Mouse (Mus musculus) limb, embryonic 10.5 days (tissue): ENCODE data around the gene Pard3. TPM values are rescaled to one million over a fixed set of nuclear protein-coding genes. Genes with fewer than 3 reads are reported as not detected.

Experiments used
- DNase-seq: peaks from one replicate; pipeline ENCODE4 v3.0.0-alpha.2; 2017; ENCODE audit warnings: low spot score
- H3K27ac ChIP-seq: fragments of 300-500 bp; sonication (generic); 2 replicates; pipeline ENCODE4 v1.5.1; 2016; ENCODE audit warnings: mild to moderate bottlenecking
- H3K27me3 ChIP-seq: fragments of 300-500 bp; sonication (generic); 2 replicates; pipeline ENCODE4 v1.6.1; 2016; ENCODE audit warnings: low read depth, mild to moderate bottlenecking; ENCODE audit not compliant: poor library complexity, severe bottlenecking
- H3K36me3 ChIP-seq: fragments of 300-500 bp; sonication (generic); 2 replicates; pipeline ENCODE4 v1.6.1; 2016; ENCODE audit warnings: mild to moderate bottlenecking, moderate library complexity
- H3K4me1 ChIP-seq: fragments of 300-500 bp; sonication (generic); 2 replicates; pipeline ENCODE4 v1.6.1; 2016
- H3K4me3 ChIP-seq: fragments of 300-500 bp; sonication (generic); 2 replicates; pipeline ENCODE4 v1.5.1; 2016; ENCODE audit warnings: mild to moderate bottlenecking, moderate library complexity
- H3K9me3 ChIP-seq: fragments of 300-500 bp; sonication (generic); replicated peaks from 2 replicates; pipeline ENCODE4 v1.6.1; 2016; ENCODE audit warnings: mild to moderate bottlenecking
- WGBS: fragments of 180-500 bp; shearing (Covaris S2); methylation state at CpG from one replicate; pipeline ENCODE4 v1.1.7; 2016; 5-methylcytosine and 5-hydroxymethylcytosine counted together
- polyA plus RNA-seq: library from polyadenylated mRNA; unstranded; fragments of >200 nt; fragmentation: Nextera tagmentation; extraction: Ambion mirVana; gene quantifications from 2 replicates; pipeline ENCODE4 v1.2.1, GENCODE M21; 2016

Pard3 gene
- polyA plus RNA-seq, 1 experiment from 2014 or later: 34.8 TPM

DNA sequence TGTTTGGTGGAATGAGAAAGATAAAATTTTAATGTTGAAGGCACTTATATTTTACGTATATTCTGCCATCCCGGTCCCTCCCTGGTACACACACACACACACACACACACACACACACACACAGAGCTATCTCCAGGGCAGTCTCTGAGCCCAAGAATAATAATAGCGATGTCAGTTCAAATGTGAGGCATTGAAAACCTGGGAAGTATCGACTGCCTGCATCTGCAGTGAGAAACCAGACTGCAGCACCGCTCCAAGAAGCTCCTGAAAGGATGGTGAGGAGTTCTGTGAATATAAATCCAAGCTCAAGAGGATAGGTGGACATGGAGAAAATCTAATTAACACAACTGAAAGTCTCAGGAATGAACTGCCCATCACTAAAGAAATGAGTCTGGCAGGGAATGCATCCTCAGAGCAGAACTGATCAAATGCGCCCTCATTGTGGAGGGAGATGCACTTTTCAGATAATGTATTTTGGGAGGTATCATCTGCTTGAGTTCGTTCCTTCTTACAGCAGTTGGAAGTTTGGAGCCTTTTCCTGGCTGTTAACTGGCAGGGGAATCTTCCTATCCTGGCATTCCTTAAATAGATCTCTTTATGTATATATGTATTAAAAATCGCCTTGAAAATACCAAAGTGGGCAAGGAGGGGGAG lies 471.6 kb downstream of the Pard3 start:
- no peak overlapping the region for H3K4me3 ChIP-seq
- no peak for DNase-seq
- H3K9me3 ChIP-seq: no peaks in the 10 kb centered on the region
- H3K36me3 ChIP-seq: no peaks in the 10 kb centered on the region
- H3K27me3 ChIP-seq: no peaks in the 10 kb centered on the region
- no peaks in the 10 kb centered on the region for H3K4me1 ChIP-seq
- WGBS: 84% methylated on average over 8 of the region's 8 CpGs
- H3K27ac ChIP-seq: no peak overlapping the region

DNA sequence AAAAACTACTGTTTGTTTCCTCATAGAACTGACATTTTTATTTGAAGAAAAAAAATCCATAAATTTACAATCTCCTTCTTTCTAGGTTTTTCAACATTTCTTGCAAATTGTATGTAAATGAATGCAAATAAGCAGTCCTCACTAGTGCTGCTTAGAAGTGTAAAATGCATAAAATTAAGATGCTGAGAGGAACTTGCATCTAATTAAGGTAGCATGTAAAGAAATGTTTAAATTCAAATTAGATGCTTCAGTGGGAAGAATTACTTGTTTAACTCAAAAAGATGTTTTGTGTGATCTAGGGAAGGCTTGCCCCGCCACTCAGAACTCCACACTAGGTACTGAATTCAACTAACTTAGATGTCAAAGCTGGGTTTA lies 472.1 kb downstream of the Pard3 start:
- H3K9me3 ChIP-seq: no peaks in the 10 kb centered on the region
- H3K27me3 ChIP-seq: no peaks in the 10 kb centered on the region
- H3K27ac ChIP-seq: no peak overlapping the region
- no peaks in the 10 kb centered on the region for H3K4me1 ChIP-seq
- no peak for DNase-seq
- no peak overlapping the region for H3K4me3 ChIP-seq
- 100% methylated on average over 1 of the region's 1 CpGs for WGBS
- no peaks in the 10 kb centered on the region for H3K36me3 ChIP-seq

DNA sequence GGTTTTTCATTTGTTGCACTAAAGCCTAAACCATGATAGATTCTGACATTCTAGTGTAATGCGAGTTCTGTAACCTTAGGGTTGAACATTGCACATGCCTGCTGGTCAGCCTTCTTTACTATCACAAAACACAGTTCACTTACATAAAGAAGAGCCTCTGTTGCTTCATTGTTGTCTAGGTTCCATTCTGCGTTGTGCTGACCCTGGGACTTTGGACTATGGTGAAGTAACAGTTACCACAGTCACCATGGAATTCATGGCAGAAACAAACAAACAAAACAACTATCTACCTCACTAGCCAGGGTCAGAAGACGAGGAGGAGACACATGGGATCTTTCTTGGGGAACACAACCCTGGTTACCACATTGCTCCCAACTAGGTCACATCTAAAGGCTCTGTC lies 476.1 kb downstream of the Pard3 start:
- H3K4me3 ChIP-seq: no peak overlapping the region
- H3K27ac ChIP-seq: no peak overlapping the region
- 0 out of 2 replicates have a peak, but pooled peaks cover 8% of the 10 kb centered on the region for H3K4me1 ChIP-seq
- H3K9me3 ChIP-seq: no peaks in the 10 kb centered on the region
- DNase-seq: no peak
- no peaks in the 10 kb centered on the region for H3K27me3 ChIP-seq
- WGBS: 94% methylated on average over 3 of the region's 3 CpGs
- no peaks in the 10 kb centered on the region for H3K36me3 ChIP-seq

DNA sequence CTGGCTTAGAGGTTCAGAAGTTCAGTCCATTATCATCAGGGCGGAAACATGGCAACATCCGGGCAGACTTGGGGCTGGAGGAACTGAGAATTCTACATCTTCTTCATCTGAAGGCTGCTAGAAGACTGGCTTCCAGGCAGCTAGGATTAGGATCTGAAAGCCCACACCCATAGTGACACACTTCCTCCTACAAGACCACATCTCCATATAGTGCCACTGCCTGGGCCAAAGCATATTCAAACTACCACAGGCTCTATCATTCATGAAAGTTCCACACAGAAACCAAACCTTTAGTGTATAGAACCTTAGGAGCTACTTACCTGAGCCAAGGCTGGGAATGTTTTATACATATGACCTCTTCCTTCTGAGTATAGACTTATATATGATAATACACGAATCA lies 476.6 kb downstream of the Pard3 start:
- Histone ChIP-seq H3K4me3 (no peak overlapping the region), H3K4me1 (0 out of 2 replicates have a peak, but pooled peaks cover 8% of the 10 kb centered on the region), H3K27me3 (no peaks in the 10 kb centered on the region), H3K9me3 (no peaks in the 10 kb centered on the region), H3K27ac (no peak overlapping the region), H3K36me3 (no peaks in the 10 kb centered on the region)
- WGBS: 95% methylated on average over 3 of the region's 3 CpGs
- DNase-seq: no peak

GRCm38 (mm10) chr8:127542162-127542561 lies 478.5 kb downstream of the Pard3 start:
- Histone ChIP-seq H3K4me3 (no peak overlapping the region), H3K36me3 (no peaks in the 10 kb centered on the region), H3K9me3 (no peaks in the 10 kb centered on the region), H3K27me3 (no peaks in the 10 kb centered on the region), H3K27ac (no peak overlapping the region), H3K4me1 (0 out of 2 replicates have a peak, but pooled peaks cover 8% of the 10 kb centered on the region)
- WGBS: 80% methylated on average over 2 of the region's 2 CpGs
- DNase-seq: no peak

DNA sequence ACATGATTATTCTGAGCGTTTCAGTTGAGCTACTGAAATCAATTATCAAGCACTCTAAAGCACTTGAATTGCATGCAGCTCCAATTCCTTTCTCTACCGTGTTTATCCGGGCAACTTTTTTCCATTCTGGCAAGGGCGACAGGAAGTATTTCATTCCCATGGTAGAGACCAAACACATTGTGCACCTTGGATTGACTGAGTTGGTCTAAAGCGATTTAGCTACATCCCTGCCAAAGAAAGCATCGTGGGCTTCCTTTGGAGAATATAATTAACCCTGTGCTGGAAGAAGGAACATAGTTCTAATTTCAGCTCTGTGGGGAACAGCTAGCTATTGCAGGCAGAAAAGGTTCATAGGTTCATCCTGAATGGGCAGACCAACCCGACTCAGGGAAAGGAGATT lies 480.0 kb downstream of the Pard3 start:
- 92% methylated on average over 7 of the region's 7 CpGs for WGBS
- DNase-seq: no peak
- H3K9me3 ChIP-seq: no peaks in the 10 kb centered on the region
- no peaks in the 10 kb centered on the region for H3K36me3 ChIP-seq
- no peak overlapping the region for H3K4me3 ChIP-seq
- peaks cover 16% of the 10 kb centered on the region for H3K4me1 ChIP-seq
- H3K27me3 ChIP-seq: no peaks in the 10 kb centered on the region
- H3K27ac ChIP-seq: no peak overlapping the region

GRCm38 (mm10) chr8:127546161-127546560 lies 482.5 kb downstream of the Pard3 start:
- WGBS: 78% methylated on average over 2 of the region's 2 CpGs

DNA sequence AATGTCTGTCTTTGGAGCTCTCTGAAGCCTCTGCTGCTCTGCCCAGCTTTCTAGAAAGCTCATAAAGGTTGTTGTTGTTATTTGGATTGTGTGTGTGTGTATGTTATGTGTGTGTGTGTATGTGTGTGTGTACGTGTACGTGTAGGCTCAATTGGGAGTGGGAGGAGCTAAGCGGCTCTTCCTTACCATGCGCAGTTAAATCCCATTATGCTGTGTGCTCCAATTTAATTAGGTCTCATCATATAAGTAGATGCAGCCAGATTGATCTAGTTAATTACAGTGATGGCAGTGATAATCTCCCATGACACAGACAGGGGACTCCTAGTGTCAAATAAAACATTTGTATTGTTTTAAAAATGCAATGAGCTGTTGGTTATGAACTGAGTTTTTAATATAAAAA lies 487.2 kb downstream of the Pard3 start:
- Histone ChIP-seq H3K4me1 (peaks cover 59% of the 10 kb centered on the region), H3K4me3 (no peak overlapping the region), H3K27me3 (no peaks in the 10 kb centered on the region), H3K36me3 (no peaks in the 10 kb centered on the region), H3K9me3 (no peaks in the 10 kb centered on the region), H3K27ac (no peak overlapping the region)
- DNase-seq: no peak
- 95% methylated on average over 4 of the region's 4 CpGs for WGBS

More at GRCm38 (mm10) chr8:127546161-127546560, 482.5 kb downstream of the Pard3 start:
- no peak for DNase-seq
- no peaks in the 10 kb centered on the region for H3K36me3 ChIP-seq
- H3K9me3 ChIP-seq: no peaks in the 10 kb centered on the region
- H3K27me3 ChIP-seq: no peaks in the 10 kb centered on the region
- no peak overlapping the region for H3K4me3 ChIP-seq
- H3K27ac ChIP-seq: no peak overlapping the region
- peaks cover 29% of the 10 kb centered on the region for H3K4me1 ChIP-seq

DNA sequence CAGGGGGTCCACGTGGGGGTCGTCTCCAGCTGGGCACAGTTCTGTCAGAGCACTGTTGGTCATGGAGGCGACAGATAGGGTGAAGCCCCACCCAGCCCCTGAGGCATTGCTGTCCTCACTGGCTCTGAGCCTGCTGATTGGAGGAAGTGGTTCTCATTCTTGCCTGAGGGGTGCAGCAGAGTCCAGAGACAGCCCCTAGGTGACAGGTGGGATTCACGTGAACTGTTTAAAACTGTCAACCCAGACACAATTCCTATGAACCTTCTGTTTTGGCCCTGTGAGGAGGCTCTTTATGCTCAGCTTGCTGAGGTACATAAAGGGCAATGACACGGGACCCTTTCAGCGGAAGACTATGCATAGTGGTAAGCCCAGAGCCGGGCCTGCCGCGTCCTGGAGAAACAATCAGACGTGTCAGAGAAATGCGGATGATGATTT lies 488.5 kb downstream of the Pard3 start:
- peak; percentile 44 for DNase-seq
- Histone ChIP-seq H3K9me3 (no peaks in the 10 kb centered on the region), H3K27me3 (no peaks in the 10 kb centered on the region), H3K27ac (peak overlapping the region; percentile 73), H3K36me3 (no peaks in the 10 kb centered on the region), H3K4me3 (no peak overlapping the region), H3K4me1 (peaks cover 71% of the 10 kb centered on the region)
- WGBS: 51% methylated on average over 11 of the region's 11 CpGs

GRCm38 (mm10) chr8:127552836-127553235 lies 489.1 kb downstream of the Pard3 start:
- Histone ChIP-seq H3K9me3 (no peaks in the 10 kb centered on the region), H3K36me3 (no peaks in the 10 kb centered on the region), H3K27ac (peak overlapping the region; percentile 73), H3K27me3 (no peaks in the 10 kb centered on the region), H3K4me3 (no peak overlapping the region), H3K4me1 (peaks cover 77% of the 10 kb centered on the region)
- DNase-seq: no peak
- WGBS: 55% methylated on average over 13 of the region's 13 CpGs

DNA sequence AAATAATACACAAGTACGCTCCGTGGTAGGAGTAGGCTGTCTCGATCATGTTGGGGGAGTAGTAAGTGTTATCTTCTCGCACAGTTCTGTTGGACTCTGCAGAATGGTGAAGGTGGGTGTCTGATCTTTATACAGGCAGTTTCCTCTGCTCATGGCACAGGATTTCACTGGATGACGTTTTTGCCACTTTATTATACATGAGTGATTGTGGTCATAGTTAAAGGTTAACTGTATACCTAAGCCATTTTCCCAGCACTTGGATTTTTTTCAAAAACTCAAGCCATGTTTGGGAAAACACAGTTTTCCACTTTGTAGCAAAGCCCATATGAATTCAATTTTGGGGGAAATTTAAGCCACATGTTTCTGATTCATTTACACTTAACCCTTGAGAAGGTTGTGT lies 489.9 kb downstream of the Pard3 start:
- 49% methylated on average over 5 of the region's 5 CpGs for WGBS
- no peak for DNase-seq
- H3K9me3 ChIP-seq: no peaks in the 10 kb centered on the region
- no peaks in the 10 kb centered on the region for H3K36me3 ChIP-seq
- H3K4me1 ChIP-seq: peaks cover 76% of the 10 kb centered on the region
- peak overlapping the region; percentile 19; the same call in 1 of the 2 replicates for H3K4me3 ChIP-seq
- no peaks in the 10 kb centered on the region for H3K27me3 ChIP-seq
- H3K27ac ChIP-seq: peak overlapping the region; percentile 73

GRCm38 (mm10) chr8:127555795-127556194 lies 492.1 kb downstream of the Pard3 start:
- H3K27ac ChIP-seq: peak overlapping the region; percentile 46; the same call in 1 of the 2 replicates
- no peaks in the 10 kb centered on the region for H3K27me3 ChIP-seq
- H3K4me1 ChIP-seq: peaks cover 77% of the 10 kb centered on the region
- WGBS: 59% methylated on average over 2 of the region's 2 CpGs
- no peaks in the 10 kb centered on the region for H3K9me3 ChIP-seq
- H3K4me3 ChIP-seq: no peak overlapping the region
- no peak for DNase-seq
- no peaks in the 10 kb centered on the region for H3K36me3 ChIP-seq

DNA sequence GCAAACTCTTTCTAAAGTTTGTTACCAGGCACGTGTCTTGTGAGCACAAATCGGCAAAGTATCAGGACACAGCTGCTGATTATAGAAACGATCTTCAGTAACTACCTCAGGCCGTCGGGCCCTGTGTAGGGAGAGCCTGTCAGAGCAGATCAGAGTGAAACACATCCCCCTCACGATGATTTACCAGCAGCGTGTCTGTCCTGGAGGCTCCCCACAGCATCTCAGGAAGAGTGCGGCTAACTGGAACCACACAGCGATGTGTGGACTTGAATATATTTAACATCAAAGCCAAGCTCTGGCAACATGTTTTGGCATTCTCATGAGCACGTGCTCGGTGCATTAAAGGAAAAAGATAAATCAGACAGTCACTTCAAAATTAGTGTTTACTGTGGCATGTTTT lies 493.3 kb downstream of the Pard3 start:
- 18% methylated on average over 11 of the region's 11 CpGs for WGBS
- Histone ChIP-seq H3K4me3 (no peak overlapping the region), H3K4me1 (peaks cover 66% of the 10 kb centered on the region), H3K27ac (peak overlapping the region; percentile 46; the same call in 1 of the 2 replicates), H3K27me3 (no peaks in the 10 kb centered on the region), H3K9me3 (no peaks in the 10 kb centered on the region), H3K36me3 (peaks cover 5% of the 10 kb centered on the region)
- no peak for DNase-seq

- Histone ChIP-seq H3K4me1 (peaks cover 60% of the 10 kb centered on the region), H3K9me3 (no peaks in the 10 kb centered on the region), H3K27ac (no peak overlapping the region), H3K36me3 (peaks cover 5% of the 10 kb centered on the region), H3K4me3 (no peak overlapping the region), H3K27me3 (no peaks in the 10 kb centered on the region)
- no peak for DNase-seq
These were observed 493.9 kb downstream of the Pard3 start for GRCm38 (mm10) chr8:127557566-127557965.
